Mouse (Mus musculus) retina, postnatal 7 days (tissue): Measurements from ENCODE around the gene Gtf2h4.

Experiments
- DNase-seq: peaks from one replicate; pipeline ENCODE4 v3.0.0-alpha.2; 2012; ENCODE audit warnings: low read depth, low spot score

The Gtf2h4 gene

DNA sequence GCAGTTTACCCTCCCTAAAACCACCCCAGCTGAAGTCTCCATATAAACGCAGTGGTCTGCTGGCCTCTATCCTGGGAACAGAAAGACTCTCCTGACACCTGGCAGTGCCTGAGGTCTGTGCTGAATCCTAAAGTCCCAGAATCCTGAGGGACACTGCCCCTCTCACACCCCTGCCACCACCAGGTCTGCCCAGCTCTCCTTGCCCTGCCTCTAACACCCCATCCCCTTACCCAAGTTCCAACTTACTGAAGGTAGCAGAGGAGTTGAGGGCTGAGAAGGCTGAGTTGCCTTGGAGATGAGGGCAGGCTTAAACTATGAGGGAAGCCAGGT, 23.9 kb upstream of the Gtf2h4 start:
- DNase-seq, result no peak

- DNase-seq, result no peak
Measured at GRCm38 (mm10) chr17:35696691-35697090, 23.2 kb upstream of the Gtf2h4 start.

- DNase-seq, result peak; percentile 59
Measured at GRCm38 (mm10) chr17:35695289-35695688, 21.8 kb upstream of the Gtf2h4 start.

GRCm38 (mm10) chr17:35693906-35694305, 20.4 kb upstream of the Gtf2h4 start:
- DNase-seq, result no peak

DNA sequence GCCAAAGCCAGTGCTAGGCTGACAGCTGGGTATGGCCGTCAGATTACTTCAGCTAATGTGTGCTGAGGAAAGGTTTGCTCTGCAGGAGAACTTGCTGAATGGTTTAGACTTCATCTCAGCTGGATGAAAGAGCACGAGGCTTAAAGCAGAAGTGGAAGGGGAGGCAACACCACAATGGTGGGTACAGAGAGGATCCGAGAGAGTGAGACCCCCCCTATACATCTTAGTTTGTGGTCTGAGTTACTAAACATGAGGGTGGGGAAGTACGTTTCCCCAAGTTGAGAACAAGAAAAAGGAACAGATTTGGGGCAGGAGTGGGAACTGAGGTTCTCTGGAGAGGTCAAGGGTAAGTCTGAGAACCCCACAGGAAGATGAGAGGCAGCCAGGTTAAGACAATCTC, 18.8 kb upstream of the Gtf2h4 start:
- DNase-seq, result no peak

DNA sequence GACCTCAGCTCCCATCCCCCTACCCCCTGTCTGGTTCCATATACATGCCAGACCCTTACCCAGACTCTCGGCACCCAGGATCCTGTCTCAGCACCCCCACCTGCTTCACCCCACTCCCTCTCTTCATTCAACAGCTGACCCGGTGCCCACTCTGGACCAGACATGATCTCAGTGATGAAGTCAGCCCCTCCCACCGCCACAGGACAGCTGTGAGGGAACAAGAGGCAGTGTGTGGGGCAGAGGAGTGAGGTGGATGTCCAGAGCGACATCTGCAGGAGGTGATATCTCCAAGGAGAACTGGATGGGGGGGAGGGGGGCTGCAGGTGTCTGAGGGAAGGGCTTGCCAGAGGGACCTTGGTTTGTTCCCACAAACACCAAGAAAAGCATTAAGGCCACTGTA, 18.3 kb upstream of the Gtf2h4 start:
- no peak for DNase-seq

DNA sequence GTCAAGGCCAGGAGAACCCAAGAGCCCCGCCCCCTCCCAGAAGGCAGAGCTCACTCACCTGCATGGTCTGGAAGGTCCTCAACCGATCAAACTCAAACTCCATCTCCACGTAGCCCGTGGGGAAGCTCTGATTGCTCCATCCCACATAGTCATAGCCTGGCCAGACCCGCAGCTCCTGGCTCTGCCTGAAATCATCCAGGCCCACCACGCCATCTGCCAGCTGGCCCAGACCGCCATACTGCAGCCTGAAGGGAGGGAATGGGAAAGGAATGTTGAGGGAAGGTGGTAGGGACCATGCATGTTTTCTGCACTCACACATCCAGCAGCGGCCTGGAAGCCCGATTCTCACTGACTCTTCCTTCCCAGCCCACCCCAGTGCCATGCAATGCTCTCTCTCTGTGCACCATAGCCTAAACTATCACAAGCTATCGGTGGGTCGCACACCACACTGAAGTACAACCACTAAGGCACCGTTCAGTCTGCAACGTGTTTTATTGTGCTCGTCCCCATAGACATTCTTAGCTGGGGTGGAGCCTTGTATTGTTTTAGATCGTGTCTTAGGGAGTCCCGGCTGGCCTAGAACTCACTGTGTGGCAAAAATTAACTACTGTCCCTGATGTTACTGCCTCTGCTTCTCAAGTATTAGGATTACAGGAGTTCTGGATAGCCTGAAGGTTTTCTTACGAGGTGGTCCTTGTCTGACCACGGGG, 16.6 kb upstream of the Gtf2h4 start:
- DNase-seq, result no peak

- no peak for DNase-seq
Measured at GRCm38 (mm10) chr17:35688347-35689175, 15.0 kb upstream of the Gtf2h4 start.

- DNase-seq, result no peak
Measured at GRCm38 (mm10) chr17:35685061-35685460, 11.5 kb upstream of the Gtf2h4 start.

DNA sequence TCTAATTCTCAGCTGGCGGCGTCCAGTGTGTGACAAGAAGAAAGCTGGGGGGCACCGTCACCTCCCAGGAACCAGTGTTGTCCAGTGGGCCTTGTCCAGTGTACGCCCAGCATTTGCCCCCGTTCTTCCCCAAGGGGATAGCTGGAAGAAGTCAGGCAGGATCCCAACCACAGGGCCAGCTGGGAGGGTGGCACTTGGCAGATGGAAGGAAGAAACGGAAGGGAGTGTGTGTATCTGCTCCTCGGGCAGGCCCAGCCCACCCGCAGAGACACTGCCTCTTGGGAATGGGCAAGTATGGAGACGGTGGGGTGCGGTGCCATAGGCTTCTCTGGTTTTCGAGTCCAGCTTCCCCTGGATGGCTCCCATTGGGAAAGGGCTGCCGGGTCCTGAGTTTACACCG, 8.4 kb upstream of the Gtf2h4 start:
- no peak for DNase-seq

DNA sequence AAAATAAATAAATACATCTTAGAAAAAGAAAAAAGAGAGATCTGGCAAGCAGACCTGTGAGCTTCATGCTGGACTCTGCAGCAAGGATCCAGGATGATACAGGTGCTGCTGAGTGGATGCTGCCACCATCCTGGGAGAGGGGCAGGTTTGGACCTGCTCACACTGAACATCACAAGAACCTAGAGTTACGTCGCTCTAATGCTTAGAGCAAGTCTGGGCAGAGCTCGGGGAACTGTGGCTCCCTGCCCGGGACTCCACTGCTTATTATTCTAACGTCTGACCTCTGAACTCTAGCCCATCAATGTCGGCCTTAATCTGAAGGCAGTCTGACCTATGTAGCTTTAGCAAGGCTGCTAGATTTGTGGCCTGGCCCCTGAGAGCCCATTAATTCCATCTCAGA, 7.1 kb upstream of the Gtf2h4 start:
- DNase-seq, result no peak

GRCm38 (mm10) chr17:35672527-35672926, 1.0 kb downstream of the Gtf2h4 start:
- no peak for DNase-seq

- no peak for DNase-seq
Measured at GRCm38 (mm10) chr17:35671846-35672245, 1.7 kb downstream of the Gtf2h4 start.

GRCm38 (mm10) chr17:35669731-35670130, 3.8 kb downstream of the Gtf2h4 start:
- DNase-seq, result no peak

DNA sequence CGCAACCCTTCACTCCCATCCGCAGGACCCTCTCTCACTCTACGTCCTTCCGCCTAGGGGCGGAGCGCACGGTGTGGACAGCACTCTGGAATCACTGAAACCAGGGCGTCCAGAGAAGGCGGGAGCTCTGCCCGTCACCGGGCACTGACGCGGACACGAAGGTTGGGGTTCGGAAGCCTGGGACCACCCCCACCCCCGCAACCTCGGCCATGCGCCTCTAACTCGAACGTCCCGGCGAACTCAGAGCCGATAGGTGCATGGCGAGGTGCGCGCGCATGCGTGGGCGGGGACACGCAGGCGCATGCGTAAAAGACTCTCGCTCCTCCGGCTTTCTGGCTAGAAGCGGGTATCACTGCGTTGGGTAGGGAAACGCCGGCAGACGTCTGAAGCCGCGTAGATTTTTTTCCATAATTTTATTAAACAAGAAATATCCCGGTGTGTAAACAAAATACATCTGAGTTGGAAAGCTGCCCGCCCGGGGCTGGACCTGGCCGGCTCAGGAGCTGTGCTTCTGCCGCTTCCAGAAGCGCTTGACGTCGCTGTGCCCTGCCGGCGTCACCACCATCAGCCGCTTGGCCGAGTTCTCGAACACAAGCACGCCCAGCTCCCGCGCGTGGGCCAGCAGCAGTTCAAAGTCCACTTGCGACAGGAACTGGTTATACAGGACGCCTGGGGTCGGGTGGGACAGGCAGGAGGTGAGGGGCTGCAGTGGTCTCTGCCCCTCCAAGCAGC, 6.0 kb downstream of the Gtf2h4 start, which contains the start of gene Vars2:
Gene Vars2, minus strand, starts transcription at position 259 of the 732 bp plus-strand sequence.
- peak; percentile 91 for DNase-seq

DNA sequence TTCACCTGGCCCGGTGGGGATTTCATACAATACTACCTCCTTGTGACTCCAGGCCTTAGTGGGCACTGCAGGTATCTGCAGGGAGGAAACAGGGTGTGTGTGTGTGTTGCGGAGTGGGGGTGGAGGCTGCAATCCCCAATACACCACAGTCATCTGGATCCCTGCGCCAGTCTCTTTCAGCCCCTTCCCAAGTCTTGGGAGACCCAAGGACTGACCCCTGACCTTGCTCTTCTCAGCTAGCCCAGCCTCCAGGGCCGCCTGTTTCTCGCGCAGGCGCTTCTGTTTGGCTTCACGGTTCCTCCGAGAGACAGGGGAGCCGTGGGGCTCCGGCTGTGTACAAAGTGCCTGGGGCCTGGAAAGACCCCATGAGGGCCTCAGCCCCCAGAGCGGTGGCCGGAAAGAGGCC, 6.7 kb downstream of the Gtf2h4 start:
- peak; percentile 11 for DNase-seq

GRCm38 (mm10) chr17:35665957-35666515, 7.5 kb downstream of the Gtf2h4 start:
- DNase-seq, result no peak

DNA sequence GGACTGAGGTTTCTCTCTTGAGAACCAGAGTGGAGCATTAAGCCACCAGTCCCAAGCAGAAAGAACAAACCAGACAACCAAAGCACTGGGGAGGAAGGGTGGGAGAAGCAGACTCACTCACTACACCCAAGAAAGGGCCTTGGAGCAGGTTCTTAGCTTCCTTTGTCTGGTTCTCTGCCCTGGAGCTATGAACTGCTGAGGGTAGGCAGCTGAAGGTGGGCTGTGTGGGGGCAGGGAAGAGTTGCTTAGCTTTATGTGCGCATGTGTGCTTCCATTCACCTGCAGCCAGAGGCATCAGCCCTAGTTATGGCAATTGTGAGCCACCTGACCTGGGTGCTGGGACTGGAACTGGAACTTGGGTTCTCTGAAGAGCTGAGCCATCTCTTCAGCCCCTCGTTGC, 20.5 kb downstream of the Gtf2h4 start:
- no peak for DNase-seq

DNA sequence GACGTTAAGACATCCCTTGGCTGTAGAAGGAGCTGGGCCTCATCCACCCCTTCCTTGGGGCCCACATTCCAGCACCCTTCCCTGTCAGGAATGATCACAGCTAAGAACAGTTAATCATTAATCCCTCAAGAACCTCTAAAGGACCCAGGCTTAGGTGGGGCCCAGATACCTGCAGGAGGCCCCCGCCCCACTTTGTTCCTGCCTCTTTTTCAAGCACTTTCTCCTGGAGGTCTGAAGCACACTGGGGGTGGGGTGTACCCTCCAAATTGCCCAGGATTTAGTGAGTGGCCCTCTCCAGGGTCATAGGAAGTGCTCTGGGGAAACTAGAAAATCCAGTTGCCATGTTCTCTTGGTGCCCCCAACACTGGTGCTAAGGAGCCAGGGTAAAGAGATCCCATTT, 24.1 kb downstream of the Gtf2h4 start:
- DNase-seq, result no peak

GRCm38 (mm10) chr17:35643609-35644236, 29.8 kb downstream of the Gtf2h4 start, which contains the start of gene Mucl3:
Gene Mucl3 (minus strand): TSS chr17:35643695.
- DNase-seq, result no peak

DNA sequence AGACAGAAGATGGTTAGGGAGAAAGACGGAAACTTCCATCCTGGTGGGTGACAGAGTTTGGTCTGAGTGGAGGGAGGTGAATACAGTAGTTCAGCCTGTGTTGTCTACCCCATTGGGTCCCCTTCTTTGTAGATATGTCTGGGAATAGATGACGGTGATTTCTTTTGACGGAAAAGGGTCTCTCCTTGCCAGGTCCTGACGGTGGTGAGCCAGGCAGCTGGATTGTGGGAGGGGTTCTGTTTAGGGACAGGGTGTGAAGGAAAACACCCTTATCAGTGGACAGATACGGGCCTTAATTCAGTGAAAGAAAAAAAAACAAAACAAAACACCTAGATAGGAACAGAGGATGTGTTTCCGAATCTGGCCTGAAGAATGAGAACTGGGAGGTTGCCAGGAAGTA, 34.2 kb downstream of the Gtf2h4 start:
- DNase-seq, result no peak
